Mouse (Mus musculus) heart, embryonic 15.5 days (tissue): ENCODE data around the gene Reep6. TPM values are rescaled to one million over a fixed set of nuclear protein-coding genes. Genes with fewer than 3 reads are reported as not detected.

ENCODE experiments used
- ATAC-seq: fragments of 200-750 bp; cut with Nextera tagmentation; replicated peaks from 2 replicates; pipeline ENCODE4 v1.8.0; 2017; ENCODE audit warnings: low read depth, moderate TSS enrichment; ENCODE audit not compliant: insufficient number of reproducible peaks, insufficient read depth, low FRiP score
- H3K27ac ChIP-seq: fragments of 300-500 bp; sonication (generic); 2 replicates; pipeline ENCODE4 v1.5.1; 2015; ENCODE audit warnings: mild to moderate bottlenecking, inconsistent platforms
- H3K27me3 ChIP-seq: fragments of 300-500 bp; sonication (generic); 2 replicates; pipeline ENCODE4 v1.6.1; 2015; ENCODE audit warnings: inconsistent platforms
- H3K36me3 ChIP-seq: fragments of 300-500 bp; sonication (generic); 2 replicates; pipeline ENCODE4 v1.6.1; 2015; ENCODE audit warnings: mild to moderate bottlenecking, inconsistent platforms
- H3K4me1 ChIP-seq: fragments of 300-500 bp; sonication (generic); replicated peaks from 2 replicates; pipeline ENCODE4 v1.6.1; 2015; ENCODE audit warnings: inconsistent platforms
- H3K4me2 ChIP-seq: fragments of 300-500 bp; sonication (generic); 2 replicates; pipeline ENCODE4 v1.6.1; 2015; ENCODE audit warnings: inconsistent platforms, mild to moderate bottlenecking, moderate library complexity
- H3K4me3 ChIP-seq: fragments of 300-500 bp; sonication (generic); 2 replicates; pipeline ENCODE4 v1.5.1; 2015; ENCODE audit warnings: mild to moderate bottlenecking, inconsistent platforms
- H3K9ac ChIP-seq: fragments of 300-500 bp; sonication (generic); 2 replicates; pipeline ENCODE4 v1.6.1; 2015; ENCODE audit warnings: mild to moderate bottlenecking, inconsistent platforms
- H3K9me3 ChIP-seq: fragments of 300-500 bp; sonication (generic); replicated peaks from 2 replicates; pipeline ENCODE4 v1.6.1; 2016; ENCODE audit warnings: inconsistent platforms
- WGBS: fragments of 180-500 bp; shearing (Covaris S2); methylation state at CpG from one replicate; pipeline ENCODE4 v1.1.7; 2015; ENCODE audit warnings: mixed read lengths; 5-methylcytosine and 5-hydroxymethylcytosine counted together
- polyA plus RNA-seq: library from polyadenylated mRNA; unstranded; fragments of >200 nt; fragmentation: Nextera tagmentation; extraction: Ambion mirVana; gene quantifications from 2 replicates; pipeline ENCODE4 v1.2.1, GENCODE M21; 2015

Reep6 gene
- polyA plus RNA-seq, 1 experiment from 2014 or later: 1.6 TPM

GRCm38 (mm10) chr10:80321014-80321669 is 8.6 kb upstream of the Reep6 start:
- Histone ChIP-seq H3K36me3 (peaks cover 12% of the 10 kb centered on the region; the same call in 1 of the 2 replicates), H3K9ac (no peak overlapping the region), H3K4me1 (peaks cover 43% of the 10 kb centered on the region), H3K27me3 (peaks cover 32% of the 10 kb centered on the region), H3K27ac (no peak overlapping the region), H3K9me3 (no peaks in the 10 kb centered on the region), H3K4me3 (no peak overlapping the region), H3K4me2 (0 out of 2 replicates have a peak overlapping the region, but pooled peaks have one; percentile 87)
- 69% methylated on average over 6 of the region's 6 CpGs for WGBS
- no peak for ATAC-seq

- no peak overlapping the region for H3K4me2 ChIP-seq
Observed at GRCm38 (mm10) chr10:80321670-80322581, 7.8 kb upstream of the Reep6 start.

GRCm38 (mm10) chr10:80322811-80323211 is 6.9 kb upstream of the Reep6 start:
- ATAC-seq: peak; percentile 3; the same call in 1 of the 2 replicates

More at GRCm38 (mm10) chr10:80321670-80322581, 7.8 kb upstream of the Reep6 start:
- WGBS: 86% methylated on average over 21 of the region's 21 CpGs
- ATAC-seq: no peak
- H3K36me3 ChIP-seq: peaks cover 12% of the 10 kb centered on the region; the same call in 1 of the 2 replicates
- no peak overlapping the region for H3K9ac ChIP-seq
- H3K9me3 ChIP-seq: no peaks in the 10 kb centered on the region
- peaks cover 29% of the 10 kb centered on the region for H3K27me3 ChIP-seq
- H3K27ac ChIP-seq: no peak overlapping the region
- H3K4me1 ChIP-seq: peaks cover 35% of the 10 kb centered on the region
- H3K4me3 ChIP-seq: no peak overlapping the region

GRCm38 (mm10) chr10:80323261-80324119 is 6.3 kb upstream of the Reep6 start:
- Histone ChIP-seq H3K27ac (no peak overlapping the region), H3K9me3 (no peaks in the 10 kb centered on the region), H3K4me3 (peak overlapping the region; percentile 64), H3K4me2 (peak overlapping the region; percentile 98), H3K27me3 (peaks cover 19% of the 10 kb centered on the region; the same call in 1 of the 2 replicates), H3K4me1 (peaks cover 26% of the 10 kb centered on the region), H3K9ac (peak overlapping the region; percentile 62), H3K36me3 (peaks cover 3% of the 10 kb centered on the region; the same call in 1 of the 2 replicates)
- 1% methylated on average over 46 of the region's 46 CpGs for WGBS
- peak; percentile 48 for ATAC-seq

More at GRCm38 (mm10) chr10:80322811-80323211, 6.9 kb upstream of the Reep6 start:
- H3K27me3 ChIP-seq: peaks cover 20% of the 10 kb centered on the region
- WGBS: 3% methylated on average over 28 of the region's 28 CpGs
- peaks cover 9% of the 10 kb centered on the region; the same call in 1 of the 2 replicates for H3K36me3 ChIP-seq
- H3K4me3 ChIP-seq: peak overlapping the region; percentile 64
- H3K27ac ChIP-seq: no peak overlapping the region
- peak overlapping the region; percentile 98 for H3K4me2 ChIP-seq
- no peaks in the 10 kb centered on the region for H3K9me3 ChIP-seq
- H3K9ac ChIP-seq: peak overlapping the region; percentile 62
- H3K4me1 ChIP-seq: peaks cover 26% of the 10 kb centered on the region

- no peak for ATAC-seq
- Histone ChIP-seq H3K4me1 (peaks cover 28% of the 10 kb centered on the region), H3K4me3 (no peak overlapping the region), H3K9ac (no peak overlapping the region; the same call in 1 of the 2 replicates), H3K27ac (no peak overlapping the region), H3K36me3 (no peaks in the 10 kb centered on the region), H3K4me2 (peak overlapping the region; percentile 98), H3K27me3 (peaks cover 19% of the 10 kb centered on the region; the same call in 1 of the 2 replicates), H3K9me3 (no peaks in the 10 kb centered on the region)
- 77% methylated on average over 17 of the region's 17 CpGs for WGBS
Observed at GRCm38 (mm10) chr10:80324120-80325037, 5.4 kb upstream of the Reep6 start.

GRCm38 (mm10) chr10:80325045-80325444 is 4.7 kb upstream of the Reep6 start:
- WGBS: 81% methylated on average over 21 of the region's 21 CpGs
- no peak for ATAC-seq

GRCm38 (mm10) chr10:80330084-80330483 is 331 bp downstream of the Reep6 start:
- H3K36me3 ChIP-seq: no peaks in the 10 kb centered on the region
- peak overlapping the region; percentile 95 for H3K4me2 ChIP-seq
- peak overlapping the region; percentile 50 for H3K9ac ChIP-seq
- peaks cover 52% of the 10 kb centered on the region for H3K27me3 ChIP-seq
- no peak for ATAC-seq
- no peaks in the 10 kb centered on the region for H3K9me3 ChIP-seq
- WGBS: 1% methylated on average over 31 of the region's 41 CpGs
- H3K27ac ChIP-seq: no peak overlapping the region
- H3K4me3 ChIP-seq: peak overlapping the region; percentile 55
- H3K4me1 ChIP-seq: peaks cover 21% of the 10 kb centered on the region

More at GRCm38 (mm10) chr10:80325045-80325444, 4.7 kb upstream of the Reep6 start:
- Histone ChIP-seq H3K27ac (no peak overlapping the region), H3K27me3 (peaks cover 19% of the 10 kb centered on the region; the same call in 1 of the 2 replicates), H3K36me3 (no peaks in the 10 kb centered on the region), H3K4me3 (no peak overlapping the region), H3K4me1 (peaks cover 30% of the 10 kb centered on the region), H3K9ac (no peak overlapping the region), H3K9me3 (no peaks in the 10 kb centered on the region), H3K4me2 (no peak overlapping the region)

GRCm38 (mm10) chr10:80330888-80331287 is 1.1 kb downstream of the Reep6 start:
- Histone ChIP-seq H3K36me3 (no peaks in the 10 kb centered on the region), H3K4me3 (peak overlapping the region; percentile 55; the same call in 1 of the 2 replicates), H3K9me3 (no peaks in the 10 kb centered on the region), H3K9ac (peak overlapping the region; percentile 50; the same call in 1 of the 2 replicates), H3K27ac (no peak overlapping the region), H3K4me1 (peaks cover 21% of the 10 kb centered on the region), H3K27me3 (peaks cover 50% of the 10 kb centered on the region), H3K4me2 (peak overlapping the region; percentile 95)
- ATAC-seq: no peak
- 51% methylated on average over 2 of the region's 2 CpGs for WGBS

- Histone ChIP-seq H3K36me3 (no peaks in the 10 kb centered on the region), H3K4me3 (no peak overlapping the region), H3K27ac (no peak overlapping the region), H3K27me3 (peaks cover 46% of the 10 kb centered on the region), H3K4me2 (no peak overlapping the region), H3K9me3 (no peaks in the 10 kb centered on the region), H3K9ac (no peak overlapping the region), H3K4me1 (peaks cover 21% of the 10 kb centered on the region)
- ATAC-seq: no peak
- 55% methylated on average over 10 of the region's 10 CpGs for WGBS
Observed at GRCm38 (mm10) chr10:80331636-80332524, 2.1 kb downstream of the Reep6 start.
